Mouse (Mus musculus): ENCODE results near the gene Inpp5k.

Gene Inpp5k

DNA sequence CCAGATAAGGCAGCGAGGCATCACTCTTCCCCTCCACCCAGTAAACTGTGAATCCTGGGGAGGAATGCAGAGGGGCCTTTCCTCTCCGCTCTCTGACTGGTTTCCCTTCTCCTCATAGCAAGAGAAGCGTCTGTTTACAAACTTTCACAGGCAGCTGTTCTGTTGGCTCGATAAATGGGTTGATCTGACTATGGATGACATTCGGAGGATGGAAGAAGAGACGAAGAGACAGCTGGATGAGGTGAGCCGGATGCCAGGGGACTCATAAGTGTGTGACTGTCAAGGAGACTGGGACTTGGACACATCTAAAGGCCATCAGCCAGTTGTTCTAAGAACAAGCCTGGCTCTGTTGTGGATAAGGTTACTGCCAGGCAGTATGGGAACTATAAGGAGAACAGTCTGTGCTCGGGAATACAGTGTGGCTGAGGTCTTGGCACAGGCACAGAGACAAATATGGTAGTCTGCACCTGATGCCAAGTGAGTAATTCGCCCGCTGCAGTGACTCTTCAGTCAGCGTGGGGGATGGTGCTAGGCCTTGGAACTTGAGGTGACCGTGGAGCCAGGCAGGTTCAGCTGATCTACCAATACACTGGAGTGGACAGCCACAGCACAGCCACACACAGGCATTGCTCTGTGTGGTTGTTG is 10.5 kb upstream of the Inpp5k start:
- in situ Hi-C loops (cut with MboI, MseI), result no loop called here

DNA sequence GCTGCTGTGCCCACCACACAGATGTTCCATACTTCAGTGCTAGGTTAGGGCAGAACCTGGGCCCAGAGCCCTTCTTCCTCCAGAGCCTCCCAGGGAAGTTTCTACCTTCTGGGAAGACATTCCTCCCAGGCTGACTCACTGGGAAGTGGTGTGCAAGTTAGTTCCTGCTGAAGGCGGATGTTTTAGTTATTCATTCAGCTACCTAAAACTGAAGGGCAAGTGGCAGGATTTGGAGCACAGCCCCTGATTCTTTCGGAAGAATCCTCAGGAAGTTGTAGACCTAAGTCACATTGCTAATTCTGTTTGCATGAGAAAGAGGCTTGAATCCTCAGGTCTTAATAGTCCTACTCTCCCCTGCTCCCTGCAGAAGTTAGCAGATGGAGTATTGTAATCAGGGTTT is 9.4 kb upstream of the Inpp5k start:
- in situ Hi-C loops (cut with MboI, MseI), result no loop called here

DNA sequence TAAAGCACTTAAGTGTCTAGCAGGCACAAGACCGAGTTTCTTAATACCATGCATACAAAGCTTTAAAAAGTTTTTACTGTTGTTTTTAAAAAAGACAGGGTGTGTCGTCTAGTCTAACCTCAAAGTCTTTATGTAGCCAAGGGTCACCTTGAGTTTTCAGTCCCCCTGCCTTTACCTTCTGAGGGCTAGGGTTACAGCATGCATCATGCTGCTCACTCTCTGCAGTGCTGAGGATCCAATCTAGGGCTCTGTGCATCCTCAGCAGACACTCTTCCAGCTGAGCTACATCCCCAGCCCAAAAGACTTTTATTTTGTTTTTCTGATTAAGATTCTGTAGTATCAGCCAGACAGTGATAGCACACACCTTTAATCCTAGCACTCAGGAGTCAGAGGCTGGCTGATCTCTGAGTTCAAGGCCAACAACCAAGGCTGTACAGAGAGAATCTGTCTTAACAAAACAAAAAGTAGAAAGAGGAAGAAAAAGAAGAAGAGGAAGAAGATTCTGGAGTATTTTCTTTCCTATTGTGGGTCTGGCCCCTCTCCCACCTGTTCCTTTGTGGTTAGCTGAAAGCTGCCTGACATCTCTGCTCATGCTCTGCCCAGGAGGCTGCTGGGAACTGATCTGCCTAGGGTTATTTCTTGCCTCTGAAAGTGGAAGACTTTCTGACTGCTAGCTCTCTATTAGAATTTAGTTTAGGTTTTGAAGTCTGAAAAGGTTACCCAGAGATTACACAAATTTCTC is 8.0 kb upstream of the Inpp5k start:
- in situ Hi-C loops (cut with MboI, MseI), result no loop called here

DNA sequence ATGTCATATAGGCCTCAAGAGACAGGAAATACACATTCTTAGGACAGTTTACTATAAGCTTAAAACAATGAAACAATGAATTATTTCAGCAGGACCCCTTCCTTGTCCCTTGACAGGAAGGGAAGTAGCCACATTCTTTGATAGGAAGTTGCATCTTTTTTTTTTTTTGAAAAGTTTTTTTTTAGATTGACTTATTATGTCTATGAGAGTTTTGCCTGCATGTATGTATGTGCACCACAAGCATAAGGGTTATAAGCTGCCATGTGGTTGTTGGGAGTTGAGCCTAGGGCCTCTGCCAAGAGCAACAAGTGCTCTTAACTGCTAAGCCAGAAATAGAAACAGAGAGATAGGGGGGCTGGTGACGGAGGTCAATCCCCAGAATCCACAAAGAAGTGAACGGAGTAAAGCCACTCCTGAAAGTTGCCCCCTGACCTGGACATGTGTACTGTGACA is 6.7 kb upstream of the Inpp5k start:
- in situ Hi-C loops (cut with MboI, MseI), result no loop called here

DNA sequence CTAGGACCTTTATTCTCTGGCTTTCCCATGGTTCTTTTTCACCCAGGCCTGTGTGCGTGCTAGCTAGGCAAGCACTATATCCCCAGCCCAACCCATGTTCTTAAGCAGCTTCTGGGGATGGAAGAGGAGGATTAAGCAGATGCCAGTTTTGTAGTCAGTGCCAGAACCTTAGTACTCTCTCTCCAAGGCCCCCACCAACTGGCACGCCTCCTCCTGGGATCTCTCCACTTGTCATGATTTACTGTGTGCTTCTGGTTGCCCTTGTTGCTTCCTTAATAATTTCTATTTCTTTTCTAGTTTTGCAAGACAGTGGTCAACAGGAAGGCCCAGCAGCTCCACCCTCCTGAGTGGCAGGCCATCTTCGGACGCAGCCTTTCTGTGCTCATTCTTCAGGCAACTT is 5.0 kb upstream of the Inpp5k start:
- in situ Hi-C loops (cut with MboI, MseI), result no loop called here

DNA sequence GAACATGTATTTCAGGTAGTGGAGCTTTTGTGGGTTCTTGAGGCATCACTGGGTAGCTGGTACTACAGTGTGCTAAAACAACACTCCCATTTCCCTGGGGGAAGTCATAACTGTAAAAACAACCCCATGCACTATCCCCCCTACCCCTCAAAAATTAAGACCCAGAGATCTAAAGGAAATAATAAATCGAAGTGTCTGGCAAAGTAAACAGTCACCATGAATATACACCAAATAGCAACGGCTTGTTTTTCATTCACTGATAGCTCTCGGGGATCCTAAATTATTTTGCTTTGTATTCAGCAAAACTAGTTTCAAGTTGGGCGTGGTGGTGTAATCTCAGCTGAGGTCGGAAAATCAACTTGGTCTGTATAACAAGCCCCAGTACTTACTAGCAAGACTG is 690 bp upstream of the Inpp5k start:
- in situ Hi-C loops (cut with MboI, MseI), result no loop called here

DNA sequence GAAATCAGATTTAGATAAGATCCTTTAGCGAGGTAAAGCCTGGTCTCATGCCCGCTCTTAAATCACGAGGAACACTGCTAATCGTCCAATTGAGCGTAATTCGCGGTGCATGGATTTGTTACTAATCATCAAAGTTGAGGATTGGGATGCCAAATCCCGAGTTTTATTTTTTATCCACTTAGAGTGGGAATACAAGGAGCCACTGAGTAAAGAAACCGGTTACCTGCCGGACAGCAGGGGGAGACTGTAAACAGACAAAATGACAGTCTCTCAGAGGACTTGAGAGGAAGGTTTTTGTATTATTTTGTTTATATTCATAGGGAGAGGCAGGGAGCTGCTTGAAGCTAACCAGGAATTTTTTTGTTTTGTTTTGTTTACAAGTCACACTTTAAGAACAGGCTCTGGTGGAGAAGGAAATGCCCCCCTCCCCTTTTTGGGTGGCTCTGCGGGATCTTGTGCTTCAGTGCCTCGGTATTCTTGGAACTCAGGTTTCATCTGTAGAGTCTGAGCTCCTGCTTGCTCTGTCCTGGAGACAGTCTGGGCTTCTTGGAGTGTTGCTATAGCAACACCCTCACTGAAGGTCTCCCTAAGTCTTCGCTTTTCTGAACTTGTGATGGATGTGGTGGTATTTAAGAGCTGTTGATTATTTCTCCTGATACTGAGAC is 905 bp downstream of the Inpp5k start:
- in situ Hi-C loops (cut with MboI, MseI), result no loop called here

DNA sequence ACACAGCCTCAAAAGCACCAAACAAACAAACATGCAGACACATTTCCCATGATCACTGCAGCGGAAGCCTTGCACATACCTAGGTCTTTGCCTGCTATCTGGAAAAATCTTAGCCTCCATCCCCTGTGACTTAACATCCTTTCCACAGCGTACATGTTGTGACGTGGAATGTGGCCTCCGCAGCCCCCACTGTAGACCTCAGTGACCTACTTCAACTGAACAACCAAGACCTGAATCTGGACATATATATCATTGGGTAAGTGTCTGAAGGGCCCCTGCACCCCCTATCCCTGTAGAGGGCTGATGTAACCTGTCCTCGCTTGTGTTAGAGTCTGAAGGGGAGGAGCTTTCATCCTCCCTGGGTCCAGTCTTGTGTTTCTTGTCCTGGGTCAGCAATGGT is 2.1 kb downstream of the Inpp5k start:
- in situ Hi-C loops (cut with MboI, MseI), result no loop called here

DNA sequence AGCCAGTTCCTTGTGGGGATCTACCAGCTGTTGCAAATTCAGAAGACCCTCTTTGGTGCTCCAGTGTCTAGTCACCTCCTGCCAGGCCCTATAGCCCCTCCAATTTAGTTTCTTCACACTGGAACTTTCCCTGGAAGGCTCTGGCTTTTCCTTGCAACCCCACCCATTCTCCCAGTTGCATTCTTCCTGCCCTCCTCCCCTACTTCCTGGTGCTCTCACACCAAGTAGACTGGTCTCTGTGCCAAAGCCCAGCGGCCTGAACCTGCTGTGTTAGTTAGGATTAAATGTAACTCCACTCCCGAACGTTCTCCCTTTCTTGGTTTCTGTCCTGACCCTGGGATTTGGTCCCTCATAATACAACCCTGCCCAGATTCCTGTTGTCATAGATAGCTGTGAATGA is 4.0 kb downstream of the Inpp5k start:
- in situ Hi-C loops (cut with MboI, MseI), result no loop called here

DNA sequence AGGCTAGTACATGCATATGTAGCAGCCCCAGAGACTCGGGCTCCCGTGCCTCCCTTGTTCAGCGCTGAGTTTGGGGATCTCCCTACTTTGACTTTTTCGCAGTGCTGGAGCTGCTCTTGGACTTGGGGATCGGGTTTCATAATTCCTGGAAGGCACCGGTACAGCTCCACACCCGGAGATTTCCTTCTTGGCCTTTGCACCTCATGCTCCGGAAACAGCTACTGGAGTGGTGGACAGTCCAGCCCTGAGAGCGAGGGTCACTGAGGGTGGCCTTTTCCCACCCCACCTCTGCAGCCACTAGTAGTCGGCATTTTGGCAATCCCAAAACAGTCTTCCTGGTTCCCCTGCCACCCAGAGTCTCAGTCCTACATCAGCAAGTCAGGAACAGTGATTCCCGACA is 4.5 kb downstream of the Inpp5k start:
- in situ Hi-C loops (cut with MboI, MseI), result no loop called here

DNA sequence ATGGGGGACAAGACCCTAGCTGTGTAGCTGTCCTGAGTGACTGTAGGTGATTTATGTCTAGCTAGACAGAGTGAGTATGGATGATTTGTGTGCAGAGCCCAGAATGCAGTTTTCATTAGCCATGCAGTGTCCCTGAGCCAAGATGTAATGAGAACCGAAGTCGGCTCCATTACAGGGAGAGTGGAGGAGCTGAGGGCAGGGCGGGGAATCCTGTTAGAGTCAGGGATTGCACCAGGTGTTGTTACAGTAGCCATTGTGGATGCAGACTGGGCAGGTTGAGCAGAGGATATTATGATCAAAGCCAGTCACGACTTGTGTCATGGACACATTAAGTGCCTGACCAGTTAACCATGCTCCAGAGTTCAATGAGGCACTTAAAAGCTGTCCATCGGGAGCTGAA is 12.5 kb downstream of the Inpp5k start:
- in situ Hi-C loops (cut with MboI, MseI), result no loop called here

DNA sequence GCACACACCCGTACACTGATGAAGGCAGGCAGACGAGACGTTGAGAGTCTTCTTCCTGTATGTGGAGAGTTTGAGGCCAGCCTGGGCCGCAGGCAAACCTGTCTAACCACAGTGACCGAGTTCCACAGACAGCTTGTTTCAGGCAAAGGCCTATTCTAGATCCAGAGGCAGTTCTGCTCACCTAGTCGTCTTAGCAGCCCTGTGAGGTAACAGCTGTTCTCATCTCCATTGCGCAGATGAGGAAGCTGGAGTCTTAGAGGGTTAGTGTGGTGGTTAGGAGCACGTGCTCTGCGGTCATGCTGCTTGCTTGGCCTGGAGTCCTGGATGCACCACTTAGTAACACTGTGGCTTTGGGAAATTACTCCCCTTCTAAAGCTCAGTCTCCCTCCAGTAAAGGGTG is 13.9 kb downstream of the Inpp5k start:
- in situ Hi-C loops (cut with MboI, MseI), result no loop called here

DNA sequence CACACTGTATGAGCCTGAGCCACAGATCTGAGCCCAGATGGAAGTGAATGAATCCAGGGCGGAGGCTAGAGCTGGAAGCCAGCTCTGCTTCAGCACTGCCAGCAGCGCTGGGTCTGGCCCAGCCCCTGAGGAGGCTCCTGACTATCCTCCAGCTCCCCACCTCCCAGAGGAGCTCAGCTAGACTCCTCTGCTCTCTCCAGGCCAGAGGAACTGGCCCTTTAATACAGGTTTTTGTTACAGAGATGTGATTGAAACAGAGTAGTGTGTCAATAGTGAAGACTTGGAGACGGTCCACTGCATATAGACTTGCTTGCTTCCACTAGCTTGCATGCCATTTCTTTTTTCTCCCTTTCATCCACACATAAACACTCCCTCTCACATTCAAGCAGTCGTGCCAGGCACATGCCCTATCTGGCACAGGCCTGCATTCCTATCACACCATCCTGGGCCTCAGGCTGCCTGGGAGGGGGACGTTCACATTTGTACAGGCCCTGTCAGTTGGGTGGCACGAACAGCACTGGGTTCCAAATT is 17.0 kb downstream of the Inpp5k start:
- in situ Hi-C loops (cut with MboI, MseI), result no loop called here

DNA sequence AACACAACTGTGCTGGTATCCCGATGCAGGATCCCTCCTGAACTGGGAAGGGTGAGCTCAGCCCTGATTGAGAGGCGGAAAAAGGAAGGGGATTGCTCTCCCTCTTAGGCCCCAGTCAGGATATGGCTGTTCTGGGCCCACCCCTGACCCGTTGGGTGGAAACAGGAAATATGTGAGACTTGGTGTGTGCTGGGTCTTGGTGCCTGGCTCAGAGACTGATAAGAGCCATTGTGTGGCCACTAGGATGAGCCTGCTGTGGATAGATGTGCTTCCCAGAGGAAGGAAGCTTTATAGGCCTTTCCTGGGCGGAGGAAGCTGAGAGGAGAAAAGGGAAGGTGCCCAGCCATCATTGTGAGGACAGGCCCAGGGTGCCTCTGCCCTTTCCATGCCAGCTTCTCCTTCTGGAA is 18.4 kb downstream of the Inpp5k start:
- in situ Hi-C loops (cut with MboI, MseI), result no loop called here

DNA sequence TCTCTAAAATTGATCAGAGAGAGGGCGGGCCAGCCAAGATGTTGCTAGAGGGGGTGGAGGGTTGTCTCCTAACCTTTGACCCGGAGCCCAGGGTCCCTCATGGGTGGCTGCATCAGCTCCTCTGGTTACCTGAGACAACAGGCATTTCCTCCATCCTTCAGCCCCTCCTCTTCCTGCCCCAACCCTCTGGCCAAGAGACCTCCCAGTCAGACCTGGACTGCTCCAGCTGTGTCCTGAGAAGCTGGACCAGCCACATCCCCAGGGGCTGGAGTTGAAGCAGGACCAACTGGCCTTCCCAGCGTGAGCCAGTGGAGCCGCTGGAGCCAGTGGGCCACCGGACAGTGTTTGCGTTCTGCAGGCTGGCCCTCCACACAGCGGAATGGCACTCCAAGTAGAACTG is 19.5 kb downstream of the Inpp5k start, which contains the start of gene Myo1c:
Gene Myo1c (plus strand): TSS at position 194 of the 400 bp plus-strand sequence.
- in situ Hi-C loops (cut with MboI, MseI), result no loop called here

DNA sequence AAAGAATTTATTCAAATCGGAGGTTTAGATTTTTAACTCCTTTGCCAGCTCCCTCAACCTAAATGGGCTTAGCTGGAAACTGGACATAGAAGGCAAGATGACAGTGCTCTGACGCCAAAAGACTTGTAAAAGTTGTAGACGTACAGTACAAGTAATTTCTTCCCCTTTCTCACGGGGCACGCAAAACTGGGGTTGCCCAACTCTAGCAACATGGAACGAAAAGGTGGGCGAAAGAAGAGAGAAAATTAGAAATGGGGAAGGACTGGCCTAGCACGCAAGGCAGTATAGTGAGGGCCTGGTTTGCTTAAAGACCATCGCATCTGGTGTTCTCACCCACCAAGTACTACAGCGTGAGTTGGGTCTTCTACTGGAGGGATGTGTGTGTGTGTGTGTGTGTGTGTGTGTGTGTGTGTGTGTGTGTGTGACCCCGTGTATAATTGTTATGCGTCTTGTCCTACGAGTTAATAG is 20.2 kb downstream of the Inpp5k start:
- in situ Hi-C loops (cut with MboI, MseI), result no loop called here

DNA sequence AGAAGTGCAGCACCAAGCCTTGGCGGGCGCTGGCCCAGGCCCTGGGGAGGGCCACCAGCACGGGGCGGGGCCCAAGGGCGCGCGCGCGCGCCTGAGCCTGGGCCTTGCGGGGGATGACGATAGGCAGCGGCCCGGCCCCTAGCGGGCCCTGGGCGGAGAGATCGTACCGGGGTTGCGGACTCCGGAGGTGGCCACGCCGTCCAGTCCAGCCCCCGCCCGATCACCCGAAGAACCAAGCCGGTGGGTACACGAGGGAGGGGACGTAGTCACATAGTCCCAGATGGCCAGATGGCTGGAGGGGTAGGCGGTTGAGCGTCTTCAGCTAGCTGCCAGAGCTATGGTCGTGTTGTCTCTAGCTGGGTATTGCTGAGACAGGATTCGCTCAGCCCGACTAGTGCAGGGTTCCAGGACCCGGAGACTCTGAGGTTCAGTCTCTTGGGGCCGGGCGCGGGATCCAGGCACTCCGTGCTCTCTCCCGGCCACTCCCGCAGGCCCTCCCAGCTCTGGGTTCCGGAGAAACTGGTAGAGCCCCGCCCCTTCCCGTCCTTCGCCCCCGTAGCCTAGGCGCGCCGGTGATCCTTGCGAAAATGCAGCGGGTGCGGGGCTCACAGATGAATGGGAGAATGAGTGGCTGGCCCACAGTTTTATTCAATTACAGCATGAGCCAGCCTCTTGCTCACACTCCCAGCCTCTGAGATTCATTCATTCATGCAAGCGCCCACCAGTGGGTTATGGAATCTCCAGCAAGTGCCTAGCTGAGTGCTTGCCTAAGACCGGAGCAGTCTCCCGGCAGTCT is 20.8 kb downstream of the Inpp5k start:
- in situ Hi-C loops (cut with MboI, MseI), result no loop called here

DNA sequence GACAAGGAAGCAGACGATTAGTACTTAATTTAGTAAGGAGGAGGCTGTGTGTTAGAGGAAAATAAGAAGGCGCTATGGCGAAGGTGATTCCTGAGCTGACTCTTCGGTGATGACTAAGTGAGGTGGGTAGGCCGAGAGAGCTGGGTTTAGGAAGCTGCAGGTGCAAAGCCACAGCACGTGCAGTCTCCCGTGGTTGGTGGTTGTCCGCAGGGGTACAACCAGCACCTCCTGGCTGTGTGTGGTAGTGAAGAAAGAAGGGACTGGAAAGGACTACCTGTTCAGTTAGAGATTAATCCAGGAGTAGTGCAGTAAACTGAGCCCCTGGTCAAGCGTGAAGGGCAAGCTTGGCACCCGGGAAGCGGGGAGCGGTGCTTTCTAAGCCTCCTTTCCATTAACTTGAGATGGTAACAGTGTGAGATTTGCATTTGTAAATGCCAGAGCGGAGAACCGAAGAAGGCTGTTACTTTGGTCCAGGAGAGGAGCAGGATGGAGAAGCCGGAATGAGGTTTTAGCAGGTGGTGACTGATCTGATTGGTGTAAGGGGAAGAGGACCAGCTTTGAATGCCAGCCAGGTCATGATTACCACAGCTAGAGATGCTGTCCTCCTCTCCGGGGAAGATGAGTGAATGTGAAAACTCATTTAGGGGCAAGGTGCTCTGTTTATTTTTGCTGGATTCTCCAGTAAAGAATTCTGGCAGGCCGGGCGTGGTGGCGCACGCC is 21.6 kb downstream of the Inpp5k start:
- in situ Hi-C loops (cut with MboI, MseI), result no loop called here

DNA sequence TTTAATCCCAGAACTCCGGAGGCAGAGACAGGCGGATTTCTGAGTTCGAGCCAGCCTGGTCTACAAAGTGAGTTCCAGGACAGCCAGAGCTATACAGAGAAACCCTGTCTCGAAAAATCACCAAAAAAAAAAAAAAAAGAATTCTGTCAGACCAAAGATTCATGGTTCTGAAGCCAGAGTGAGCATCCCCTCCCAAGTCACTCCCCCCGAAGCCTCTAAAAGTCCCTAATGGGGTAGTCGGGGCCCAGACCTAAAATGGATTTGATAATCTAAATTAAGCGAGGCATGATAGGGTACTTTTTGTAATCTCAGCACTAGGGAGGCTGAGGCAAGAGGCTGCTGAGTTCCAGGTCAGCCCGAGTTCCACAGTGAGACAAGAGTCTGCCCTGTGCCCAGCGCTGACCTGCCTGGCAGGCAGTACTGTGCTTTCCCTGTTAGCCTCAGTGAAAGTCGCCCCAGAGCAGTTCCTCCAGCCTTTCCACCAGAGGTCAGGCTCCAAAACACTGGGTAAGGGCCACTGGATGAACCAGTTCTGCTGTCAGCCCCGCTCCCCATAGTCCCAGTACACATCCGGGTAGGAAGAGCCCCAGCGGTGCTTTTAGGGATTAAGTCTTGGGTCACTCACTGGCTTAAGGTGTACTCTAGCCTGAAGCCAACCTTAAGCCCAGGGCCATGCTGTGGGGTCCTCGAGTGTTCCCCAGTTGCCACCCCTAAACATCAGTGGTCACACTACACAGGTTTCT is 22.3 kb downstream of the Inpp5k start:
- in situ Hi-C loops (cut with MboI, MseI), result no loop called here

DNA sequence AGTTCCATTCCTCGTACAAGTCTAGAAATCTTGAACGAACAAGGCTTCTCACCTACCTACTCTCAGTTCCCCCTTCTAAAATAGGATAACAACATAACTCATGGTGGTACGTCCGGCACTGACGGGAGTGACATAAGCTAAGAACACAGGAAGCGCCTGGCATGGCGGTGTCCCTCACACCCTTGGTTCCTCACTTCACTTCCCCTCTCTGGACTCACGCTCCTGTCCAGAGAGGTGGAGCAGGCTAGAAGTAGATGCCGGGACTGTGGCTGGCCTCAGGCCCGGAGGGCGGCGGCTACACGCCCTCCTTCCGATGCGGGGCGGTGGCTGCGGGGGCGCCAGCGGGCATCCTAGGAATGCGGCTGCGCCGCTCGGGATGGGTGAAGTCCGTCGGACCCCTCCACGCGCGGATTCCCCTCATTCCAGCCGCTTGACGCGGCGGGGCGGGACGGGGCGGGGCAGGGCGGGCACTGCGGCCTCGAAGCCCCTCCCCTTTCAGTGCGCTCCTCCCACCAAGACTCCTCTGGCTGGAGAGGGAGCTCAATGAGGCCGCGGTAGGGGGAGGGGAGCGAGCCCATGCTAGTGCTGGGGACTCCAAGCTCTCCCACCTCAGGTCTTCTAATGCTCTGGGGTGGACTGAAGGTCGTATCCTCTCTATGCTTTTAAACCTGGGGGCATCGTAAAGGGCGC is 23.1 kb downstream of the Inpp5k start:
- in situ Hi-C loops (cut with MboI, MseI), result no loop called here
